Comparison of ENCODE assay signal across 9 mouse cellular contexts in the genomic region with DNA sequence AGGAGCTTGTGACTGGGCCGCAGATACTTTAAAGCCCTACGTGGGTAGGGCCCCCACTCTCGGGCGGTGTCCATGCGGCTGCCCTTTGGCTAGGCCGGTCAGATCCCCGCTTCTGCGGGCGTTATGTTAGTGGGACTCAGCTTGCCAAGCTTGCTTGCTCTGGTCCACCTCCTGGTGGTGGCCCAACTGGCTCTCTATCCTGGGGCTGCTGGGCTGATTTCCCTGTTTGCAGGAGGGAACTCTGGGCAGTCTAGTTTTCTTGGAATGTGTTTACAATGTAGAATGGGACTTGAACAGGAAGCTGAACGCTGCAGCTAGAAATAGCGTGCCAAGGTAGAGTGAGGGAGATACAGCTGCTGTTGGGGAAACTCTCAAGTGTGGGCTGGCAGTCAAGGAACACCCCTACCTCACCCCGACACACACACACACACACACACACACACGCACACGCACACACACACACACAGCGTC. TPM values are rescaled to one million over a fixed set of nuclear protein-coding genes. Genes with fewer than 3 reads are reported as not detected.
A peak's percentile ranks its signal among the peaks of the same experiment; 100 is the strongest.
DNase-seq lines count a peak whose midpoint lies in the region; ATAC-seq and TF ChIP-seq lines count a peak whose summit lies in the region.
"Had no signal": no experiment of that assay in that cellular context is flagged by ENCODE, and none has a peak within 500 bp of the region (broad histone marks: within the 10 kb centered on the region; RNA-seq: fewer than 3 reads in every experiment).

No protein-coding gene starts in this region.

- intact Hi-C loops in left cerebral cortex, adult 2 months (cut with DNase I) = loop anchor here (10.0 kb wide), 2 partner anchors 162 to 192 kb away; no protein-coding TSS in a partner anchor

- H3K9me3 ChIP-seq in heart, embryonic 13.5 days = no peaks in the 10 kb centered on the region
- no peaks in the 10 kb centered on the region for H3K9me3 ChIP-seq in kidney, embryonic 16.5 days (ENCODE audit: low read length)
- no peaks in the 10 kb centered on the region for H3K9me3 ChIP-seq in liver, embryonic 14.5 days (ENCODE audit: control insufficient read depth, low read length)
- no peaks in the 10 kb centered on the region for H3K9me3 ChIP-seq in neural tube, embryonic 11.5 days (ENCODE audit: control insufficient read depth, low read length)

- TF ChIP-seq EP300 in liver, embryonic 14.5 days (IDR thresholded peaks at IDR 0.05; ENCODE audit: low read depth) = no peak

- H3K27ac ChIP-seq in left cerebral cortex, adult 2 months = peak overlapping the region; percentile 42
- peak overlapping the region; percentile 90 for H3K27ac ChIP-seq in heart, embryonic 13.5 days (replicated peaks)
- H3K27ac ChIP-seq in kidney, embryonic 16.5 days (ENCODE audit: low read length) = peak overlapping the region; percentile 92
- H3K27ac ChIP-seq in liver, embryonic 14.5 days = no peak overlapping the region
- H3K27ac ChIP-seq in neural tube, embryonic 11.5 days (ENCODE audit: low read depth, low read length) = 0 out of 2 replicates have a peak overlapping the region, but pooled peaks have one; percentile 47

- no peak; the same call in none of the 2 replicates for TF ChIP-seq CTCF in left cerebral cortex, adult 2 months (IDR thresholded peaks at IDR 0.05)
- TF ChIP-seq CTCF in liver, embryonic 14.5 days (IDR thresholded peaks at IDR 0.05; ENCODE audit: low read depth) = no peak

- H3K4me3 ChIP-seq in left cerebral cortex, adult 2 months = peak overlapping the region; percentile 52
- peak overlapping the region; percentile 82 for H3K4me3 ChIP-seq in heart, embryonic 13.5 days
- H3K4me3 ChIP-seq in kidney, embryonic 16.5 days (ENCODE audit: low read length) = peak overlapping the region; percentile 82
- H3K4me3 ChIP-seq in liver, embryonic 14.5 days (ENCODE audit: insufficient read depth in 1 of 2, low read depth in 2 of 2, low read length in 2 of 2) = peak overlapping the region; percentile 49 to 52
- H3K4me3 ChIP-seq in neural tube, embryonic 11.5 days (ENCODE audit: low read depth, low read length) = peak overlapping the region; percentile 60

- WGBS in heart, embryonic 13.5 days = 9% methylated on average over 15 of the region's 15 CpGs
- 9% methylated on average over 15 of the region's 15 CpGs for WGBS in kidney, embryonic 16.5 days
- WGBS in liver, embryonic 14.5 days (ENCODE audit: insufficient replicate concordance) = 8% methylated on average over 15 of the region's 15 CpGs
- WGBS in neural tube, embryonic 11.5 days = 11% methylated on average over 15 of the region's 15 CpGs

- H3K4me2 ChIP-seq in heart, embryonic 13.5 days = peak overlapping the region; percentile 82
- peak overlapping the region; percentile 64 for H3K4me2 ChIP-seq in kidney, embryonic 16.5 days (replicated peaks; ENCODE audit: low read depth, low read length)
- H3K4me2 ChIP-seq in liver, embryonic 14.5 days (ENCODE audit: low read depth) = peak overlapping the region; percentile 70
- H3K4me2 ChIP-seq in neural tube, embryonic 11.5 days (ENCODE audit: low read depth) = peak overlapping the region; percentile 61

- H3K4me1 ChIP-seq in heart, embryonic 13.5 days = peaks cover 35% of the 10 kb centered on the region
- H3K4me1 ChIP-seq in kidney, embryonic 16.5 days (ENCODE audit: insufficient read depth, low read length) = peaks cover 16% of the 10 kb centered on the region; the same call in 1 of the 2 replicates
- no peaks in the 10 kb centered on the region for H3K4me1 ChIP-seq in liver, embryonic 14.5 days (replicated peaks; ENCODE audit: control insufficient read depth in 2 of 2, insufficient read depth in 2 of 2, low read length in 1 of 2)
- H3K4me1 ChIP-seq in neural tube, embryonic 11.5 days (ENCODE audit: control insufficient read depth, insufficient read depth, low read length) = peaks cover 6% of the 10 kb centered on the region; the same call in 1 of the 2 replicates

- DNase-seq in left cerebral cortex, adult 2 months (ENCODE audit: extremely low spot score in 1 of 2, low spot score in 2 of 2) = peak in 1 of 2 experiments; percentile 19
- DNase-seq in left cerebral cortex, adult 11 months (ENCODE audit: low spot score) = no peak
- peak; percentile 70 for DNase-seq in fibroblast of lung, adult 2 months (ENCODE audit: low read depth)
- DNase-seq in liver, embryonic 14.5 days (ENCODE audit: low read depth in 3 of 3, low spot score in 3 of 3) = no peak
- DNase-seq in neural tube, embryonic 11.5 days (ENCODE audit: low spot score) = peak; percentile 63
- peak; percentile 51 to 61 for DNase-seq in urinary bladder, postnatal 4 days (ENCODE audit: low spot score in 2 of 2)

- H3K36me3 ChIP-seq in heart, embryonic 13.5 days = no peaks in the 10 kb centered on the region
- H3K36me3 ChIP-seq in kidney, embryonic 16.5 days (ENCODE audit: insufficient read depth, low read length) = no peaks in the 10 kb centered on the region
- H3K36me3 ChIP-seq in liver, embryonic 14.5 days (replicated peaks; ENCODE audit: control insufficient read depth, insufficient read depth, low read depth) = no peaks in the 10 kb centered on the region
- no peaks in the 10 kb centered on the region for H3K36me3 ChIP-seq in neural tube, embryonic 11.5 days (ENCODE audit: control insufficient read depth, insufficient read depth, low read length)

- H3K27me3 ChIP-seq in heart, embryonic 13.5 days (replicated peaks) = no peaks in the 10 kb centered on the region
- H3K27me3 ChIP-seq in kidney, embryonic 16.5 days (ENCODE audit: insufficient read depth, low read length) = no peaks in the 10 kb centered on the region
- peaks cover 8% of the 10 kb centered on the region; the same call in 1 of the 2 replicates for H3K27me3 ChIP-seq in liver, embryonic 14.5 days (ENCODE audit: control insufficient read depth, insufficient read depth, low read length)
- no peaks in the 10 kb centered on the region for H3K27me3 ChIP-seq in neural tube, embryonic 11.5 days (ENCODE audit: control insufficient read depth, insufficient read depth, low read length)
- H3K27me3 ChIP-seq: CH12.LX had no signal

- peak overlapping the region; percentile 86 for H3K9ac ChIP-seq in heart, embryonic 13.5 days
- H3K9ac ChIP-seq in kidney, embryonic 16.5 days (replicated peaks; ENCODE audit: low read length) = peak overlapping the region; percentile 85
- H3K9ac ChIP-seq in liver, embryonic 14.5 days (replicated peaks) = no peak overlapping the region
- H3K9ac ChIP-seq in neural tube, embryonic 11.5 days (ENCODE audit: low read length) = peak overlapping the region; percentile 66

- peak; percentile 35; the same call in 1 of the 2 replicates for ATAC-seq in heart, embryonic 13.5 days (ENCODE audit: extremely low read depth, insufficient number of reproducible peaks, low FRiP score, low TSS enrichment)
- peak; percentile 76 for ATAC-seq in kidney, embryonic 16.5 days (ENCODE audit: low FRiP score, low TSS enrichment)
- 0 out of 2 replicates have a peak, but pooled peaks have one; percentile 26 for ATAC-seq in liver, embryonic 14.5 days (ENCODE audit: insufficient read depth)
- ATAC-seq in neural tube, embryonic 11.5 days (ENCODE audit: insufficient read depth, low FRiP score, low TSS enrichment) = peak; percentile 70

RNA-seq across cellular contexts. Expression of a gene that starts 1.1 kb away (rescaled TPM):
- 1 to 10 TPM; 4.6 to 4.8 TPM for total RNA-seq in left cerebral cortex, adult 2 months (2021)
- 13.4 and 14.2 TPM in 2 replicates for polyA plus RNA-seq in heart, embryonic 13.5 days (2015; fragmentation: Nextera tagmentation; extraction: Ambion mirVana)
- polyA plus RNA-seq in kidney, embryonic 16.5 days (2015; fragmentation: Nextera tagmentation; extraction: Ambion mirVana) = 23.8 and 24.4 TPM in 2 replicates
- 0.28 TPM in 2 replicates for polyA plus RNA-seq in liver, embryonic 14.5 days (2012; rRNA removed)
- polyA plus RNA-seq in liver, embryonic 14.5 days (2014; fragmentation: Nextera tagmentation; extraction: Ambion mirVana) = 0.38 and 0.55 TPM in 2 replicates
- 21.8 and 22.4 TPM in 2 replicates for polyA plus RNA-seq in neural tube, embryonic 11.5 days (2014; fragmentation: Nextera tagmentation; extraction: Ambion mirVana)
- total RNA-seq: CH12.LX had no signal

Comparison
In these comparisons a context has a peak if more than half of its experiments do, and no peak if none do; other contexts are left out.
1. DNase-seq: peak in fibroblast of lung, adult 2 months (single experiment), neural tube, embryonic 11.5 days (single experiment) and urinary bladder, postnatal 4 days (2 of 2); none in left cerebral cortex, adult 11 months (single experiment) and liver, embryonic 14.5 days (0 of 3).
2. ATAC-seq: peak in every context shown above with its lines; median percentile 76 in kidney, embryonic 16.5 days; 70 in neural tube, embryonic 11.5 days; 35 in heart, embryonic 13.5 days; 26 in liver, embryonic 14.5 days.
3. Peak in every context shown above with its lines, with median percentiles within 50 percentile points of each other: H3K4me3 ChIP-seq and H3K4me2 ChIP-seq.